ENCODE assay signal across 20 mouse cellular contexts in genomic region chr6:94690247-94690646, GRCm38 (mm10). TPM values are rescaled to one million over a fixed set of nuclear protein-coding genes. Genes with fewer than 3 reads are reported as not detected.
DNase-seq lines count a peak whose midpoint lies in the region; ATAC-seq and TF ChIP-seq lines count a peak whose summit lies in the region.
"Had no signal": no experiment of that assay in that cellular context is flagged by ENCODE, and none has a peak within 500 bp of the region (broad histone marks: within the 10 kb centered on the region; RNA-seq: fewer than 3 reads in every experiment).

No protein-coding gene starts in this region.

- no peak for TF ChIP-seq CTCF in lung, postnatal 0 days (IDR thresholded peaks at IDR 0.05)

- H3K9me3 ChIP-seq in embryonic facial prominence, embryonic 14.5 days (ENCODE audit: control insufficient read depth, low read length): no peaks in the 10 kb centered on the region
- H3K9me3 ChIP-seq in embryonic facial prominence, embryonic 10.5 days: no peaks in the 10 kb centered on the region
- no peaks in the 10 kb centered on the region for H3K9me3 ChIP-seq in lung, postnatal 0 days (ENCODE audit: low read length)
- H3K9me3 ChIP-seq in embryonic facial prominence, embryonic 15.5 days (replicated peaks): no peaks in the 10 kb centered on the region
- H3K9me3 ChIP-seq in stomach, embryonic 15.5 days: no peaks in the 10 kb centered on the region
- H3K9me3 ChIP-seq: embryonic facial prominence, embryonic 12.5 days; forebrain, embryonic 10.5 days; heart, embryonic 10.5 days; liver, embryonic 15.5 days; midbrain, embryonic 15.5 days had no signal

- H3K36me3 ChIP-seq in embryonic facial prominence, embryonic 14.5 days (ENCODE audit: control insufficient read depth, insufficient read depth, low read length): no peaks in the 10 kb centered on the region
- H3K36me3 ChIP-seq in embryonic facial prominence, embryonic 10.5 days (replicated peaks): no peaks in the 10 kb centered on the region
- H3K36me3 ChIP-seq in lung, postnatal 0 days (ENCODE audit: insufficient read depth, low read length): no peaks in the 10 kb centered on the region
- H3K36me3 ChIP-seq in embryonic facial prominence, embryonic 15.5 days: no peaks in the 10 kb centered on the region
- H3K36me3 ChIP-seq in stomach, embryonic 15.5 days: no peaks in the 10 kb centered on the region
- H3K36me3 ChIP-seq: embryonic facial prominence, embryonic 12.5 days; heart, embryonic 10.5 days; liver, embryonic 15.5 days; midbrain, embryonic 15.5 days had no signal

- H3K4me3 ChIP-seq in embryonic facial prominence, embryonic 14.5 days (ENCODE audit: low read depth, low read length): no peak overlapping the region
- H3K4me3 ChIP-seq in embryonic facial prominence, embryonic 10.5 days: no peak overlapping the region
- H3K4me3 ChIP-seq in lung, postnatal 0 days (ENCODE audit: low read depth, low read length): no peak overlapping the region
- no peak overlapping the region for H3K4me3 ChIP-seq in embryonic facial prominence, embryonic 15.5 days (replicated peaks)
- H3K4me3 ChIP-seq in stomach, embryonic 15.5 days (replicated peaks): no peak overlapping the region
- H3K4me3 ChIP-seq: embryonic facial prominence, embryonic 12.5 days; forebrain, embryonic 10.5 days; heart, embryonic 10.5 days; liver, embryonic 15.5 days; midbrain, embryonic 15.5 days had no signal

- peak overlapping the region; percentile 23; the same call in 1 of the 2 replicates for H3K4me2 ChIP-seq in embryonic facial prominence, embryonic 14.5 days (ENCODE audit: low read depth, low read length)
- no peak overlapping the region for H3K4me2 ChIP-seq in lung, postnatal 0 days (replicated peaks; ENCODE audit: low read depth, low read length)
- H3K4me2 ChIP-seq in embryonic facial prominence, embryonic 15.5 days (replicated peaks): no peak overlapping the region; the same call in 1 of the 2 replicates
- peak overlapping the region; percentile 3 for H3K4me2 ChIP-seq in stomach, embryonic 15.5 days
- H3K4me2 ChIP-seq: embryonic facial prominence, embryonic 12.5 days; liver, embryonic 15.5 days; midbrain, embryonic 15.5 days had no signal

- no peak for DNase-seq in embryonic facial prominence, embryonic 14.5 days (ENCODE audit: low spot score)
- DNase-seq in embryonic facial prominence, embryonic 10.5 days (ENCODE audit: low spot score): no peak
- DNase-seq in lung, postnatal 0 days (ENCODE audit: low spot score): peak; percentile 41
- no peak for DNase-seq in lung, adult 18-20 months
- no peak for DNase-seq in embryo, embryonic 11 days
- DNase-seq: cerebellum, adult 11 months; cerebellum, postnatal 36 days; gastrocnemius, postnatal 36 days; heart, postnatal 14 days; kidney, adult 9 months; kidney, postnatal 4 days had no signal

- TF ChIP-seq EP300 in lung, postnatal 0 days (IDR thresholded peaks at IDR 0.05): no peak

- H3K4me1 ChIP-seq in embryonic facial prominence, embryonic 14.5 days (ENCODE audit: control insufficient read depth, insufficient read depth, low read length): peaks cover 92% of the 10 kb centered on the region
- peaks cover 84% of the 10 kb centered on the region for H3K4me1 ChIP-seq in embryonic facial prominence, embryonic 10.5 days
- H3K4me1 ChIP-seq in lung, postnatal 0 days (ENCODE audit: insufficient read depth, low read depth, low read length): peaks cover 17% of the 10 kb centered on the region; the same call in 1 of the 2 replicates
- peaks cover 90% of the 10 kb centered on the region for H3K4me1 ChIP-seq in embryonic facial prominence, embryonic 15.5 days
- peaks cover 68% of the 10 kb centered on the region for H3K4me1 ChIP-seq in stomach, embryonic 15.5 days

- no peak for ATAC-seq in embryonic facial prominence, embryonic 14.5 days (ENCODE audit: low read depth)
- ATAC-seq in lung, postnatal 0 days: no peak
- no peak for ATAC-seq in embryonic facial prominence, embryonic 15.5 days (ENCODE audit: insufficient number of reproducible peaks, low FRiP score, low TSS enrichment, low read depth)
- no peak for ATAC-seq in stomach, embryonic 15.5 days (ENCODE audit: insufficient read depth, low FRiP score, low read depth)
- ATAC-seq in megakaryocyte-erythroid progenitor cell, adult 5-6 weeks (replicated peaks; ENCODE audit: low FRiP score, low TSS enrichment, poor library complexity, severe bottlenecking): no peak
- ATAC-seq: midbrain, embryonic 15.5 days; Patski had no signal

- H3K9ac ChIP-seq in embryonic facial prominence, embryonic 14.5 days (ENCODE audit: low read depth, low read length): no peak overlapping the region
- H3K9ac ChIP-seq in lung, postnatal 0 days (replicated peaks; ENCODE audit: low read depth): no peak overlapping the region
- H3K9ac ChIP-seq in embryonic facial prominence, embryonic 15.5 days: no peak overlapping the region
- H3K9ac ChIP-seq in stomach, embryonic 15.5 days: no peak overlapping the region
- H3K9ac ChIP-seq: embryonic facial prominence, embryonic 12.5 days; liver, embryonic 15.5 days; midbrain, embryonic 15.5 days had no signal

- 0 out of 2 replicates have a peak overlapping the region, but pooled peaks have one; percentile 7 for H3K27ac ChIP-seq in embryonic facial prominence, embryonic 14.5 days (replicated peaks; ENCODE audit: low read depth, low read length)
- H3K27ac ChIP-seq in embryonic facial prominence, embryonic 10.5 days (replicated peaks): no peak overlapping the region
- H3K27ac ChIP-seq in lung, postnatal 0 days (ENCODE audit: low read length): no peak overlapping the region
- H3K27ac ChIP-seq in embryonic facial prominence, embryonic 15.5 days (replicated peaks): 0 out of 2 replicates have a peak overlapping the region, but pooled peaks have one; percentile 22
- peak overlapping the region; percentile 55 for H3K27ac ChIP-seq in stomach, embryonic 15.5 days
- H3K27ac ChIP-seq: embryonic facial prominence, embryonic 12.5 days; forebrain, embryonic 10.5 days; heart, embryonic 10.5 days; liver, embryonic 15.5 days had no signal

- WGBS in embryonic facial prominence, embryonic 14.5 days: 58% methylated on average over 7 of the region's 7 CpGs
- WGBS in embryonic facial prominence, embryonic 10.5 days: 60% methylated on average over 7 of the region's 7 CpGs
- WGBS in lung, postnatal 0 days: 16% methylated on average over 7 of the region's 7 CpGs
- 55% methylated on average over 7 of the region's 7 CpGs for WGBS in embryonic facial prominence, embryonic 15.5 days
- WGBS in stomach, embryonic 15.5 days: 31% methylated on average over 7 of the region's 7 CpGs

- H3K27me3 ChIP-seq in embryonic facial prominence, embryonic 14.5 days (replicated peaks; ENCODE audit: control insufficient read depth, insufficient read depth, low read length): peaks cover 6% of the 10 kb centered on the region; the same call in 1 of the 2 replicates
- H3K27me3 ChIP-seq in embryonic facial prominence, embryonic 10.5 days (replicated peaks; ENCODE audit: low read depth, poor library complexity, severe bottlenecking): peaks cover 11% of the 10 kb centered on the region; the same call in 1 of the 2 replicates
- no peaks in the 10 kb centered on the region for H3K27me3 ChIP-seq in lung, postnatal 0 days (replicated peaks; ENCODE audit: insufficient read depth, low read length)
- H3K27me3 ChIP-seq in embryonic facial prominence, embryonic 15.5 days: no peaks in the 10 kb centered on the region; the same call in 1 of the 2 replicates
- H3K27me3 ChIP-seq in stomach, embryonic 15.5 days (replicated peaks): no peaks in the 10 kb centered on the region
- H3K27me3 ChIP-seq: midbrain, embryonic 15.5 days; Patski had no signal

RNA-seq across cellular contexts. Expression of gene Lrig1, which starts 9.7 kb away (rescaled TPM):
- polyA plus RNA-seq in embryonic facial prominence, embryonic 14.5 days (2014; fragmentation: Nextera tagmentation; extraction: Ambion mirVana): 32.6 and 38.4 TPM in 2 replicates
- polyA plus RNA-seq in embryonic facial prominence, embryonic 10.5 days (2016; fragmentation: Nextera tagmentation; extraction: Ambion mirVana): 11.7 and 11.8 TPM in 2 replicates
- 8.1 and 9.2 TPM in 2 replicates for polyA plus RNA-seq in lung, postnatal 0 days (2015; fragmentation: Nextera tagmentation; extraction: Ambion mirVana)
- polyA plus RNA-seq in embryonic facial prominence, embryonic 15.5 days (2015; fragmentation: Nextera tagmentation; extraction: Ambion mirVana): 28.9 TPM in 2 replicates
- polyA plus RNA-seq in stomach, embryonic 15.5 days (2015; fragmentation: Nextera tagmentation; extraction: Ambion mirVana): 25.7 TPM in 2 replicates
- 4.1 and 29.0 TPM in 2 replicates for total RNA-seq in megakaryocyte-erythroid progenitor cell, adult 5-6 weeks (2014; fragmentation: Nextera tagmentation)
- total RNA-seq in megakaryocyte-erythroid progenitor cell, adult 5-6 weeks (2017): 2.7 and 3.5 TPM in 2 replicates

Comparison
In these comparisons a context has a peak if more than half of its experiments do, and no peak if none do; other contexts are left out.
1. H3K27ac ChIP-seq: peak in embryonic facial prominence, embryonic 14.5 days (single experiment), embryonic facial prominence, embryonic 15.5 days (single experiment) and stomach, embryonic 15.5 days (single experiment); none in embryonic facial prominence, embryonic 10.5 days (single experiment) and lung, postnatal 0 days (single experiment).
2. H3K4me2 ChIP-seq: peak in embryonic facial prominence, embryonic 14.5 days (single experiment) and stomach, embryonic 15.5 days (single experiment); none in lung, postnatal 0 days (single experiment) and embryonic facial prominence, embryonic 15.5 days (single experiment).